Mouse (Mus musculus): ENCODE measurements around the gene Stra6.

The Stra6 gene

DNA sequence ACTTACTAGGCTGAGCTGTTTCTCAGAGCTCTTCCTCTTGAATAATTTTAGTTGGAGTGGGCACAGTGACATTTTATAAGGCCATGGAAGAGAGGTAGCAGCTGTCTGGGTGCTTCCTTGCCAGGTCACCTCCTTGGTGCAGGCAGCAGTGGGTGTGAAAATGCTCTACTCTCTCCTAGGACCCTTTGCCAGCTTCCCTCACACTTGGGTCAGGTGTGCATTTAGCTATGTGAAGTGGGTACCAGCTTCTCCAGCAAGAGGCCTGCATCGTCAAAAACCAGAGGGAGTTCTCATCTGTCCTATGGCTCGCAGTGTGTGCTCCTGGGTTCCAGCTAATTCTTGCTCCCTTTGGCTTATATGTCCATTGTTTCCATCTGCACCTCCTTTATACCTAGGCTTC, 115.8 kb downstream of the Stra6 start:
- DNase-seq, result peak; percentile 52

DNA sequence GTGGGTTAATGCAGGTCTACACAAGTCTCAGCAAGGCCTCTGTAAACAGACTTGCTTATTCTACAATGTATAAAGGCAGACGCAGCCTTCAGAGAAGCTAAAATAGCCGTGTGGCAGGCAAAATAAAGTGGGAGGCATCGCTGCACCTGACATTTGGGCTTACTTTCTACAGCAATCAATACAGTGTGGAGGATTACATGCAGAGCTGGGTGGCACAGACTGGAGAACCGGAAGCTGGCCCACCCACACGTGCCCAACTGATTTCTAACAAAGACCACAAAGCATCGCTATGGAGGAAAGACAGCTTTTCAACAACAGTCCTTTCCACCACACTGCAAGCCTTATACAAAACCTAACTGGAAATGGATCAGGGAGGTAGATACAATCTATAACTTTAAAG, 120.9 kb downstream of the Stra6 start:
- DNase-seq, result peak; percentile 49

DNA sequence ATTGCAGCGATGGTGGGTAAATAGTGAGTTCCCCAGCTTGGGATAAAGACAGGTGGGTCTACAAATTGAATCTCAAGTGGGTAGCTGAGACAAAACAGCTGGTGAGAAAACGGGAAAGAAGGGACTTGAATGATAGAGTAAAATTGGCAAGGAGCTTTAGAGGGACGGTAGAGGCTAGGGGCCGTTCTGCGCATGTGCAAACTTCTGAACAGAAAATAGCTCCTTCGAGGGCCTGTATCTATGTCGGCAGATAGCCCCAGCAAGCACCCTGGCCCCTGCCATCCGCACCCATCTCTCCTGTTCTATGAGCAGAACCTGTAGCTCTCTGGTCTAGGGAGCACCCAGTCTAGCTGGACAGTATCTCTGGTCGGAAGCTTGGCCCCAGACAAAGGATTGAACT, 130.6 kb downstream of the Stra6 start:
- DNase-seq, result peak; percentile 76

DNA sequence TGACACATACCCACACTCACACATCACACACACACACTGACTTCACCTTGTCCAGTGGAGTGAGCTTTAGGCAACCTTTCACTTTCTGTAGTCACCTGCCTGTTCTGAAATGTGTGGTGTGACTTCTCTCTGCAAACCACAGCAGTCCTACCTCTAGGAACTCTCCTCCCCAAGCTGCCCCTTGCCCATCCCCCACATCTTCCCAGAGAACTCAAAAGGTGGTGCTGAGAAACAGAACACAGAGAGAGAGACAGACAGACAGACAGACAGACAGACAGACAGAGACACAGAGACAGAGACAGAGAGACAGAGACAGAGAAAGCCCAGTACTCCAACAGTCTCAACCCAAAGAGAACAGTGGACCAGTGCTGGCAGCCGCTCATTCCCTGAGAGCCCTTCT, 132.1 kb downstream of the Stra6 start:
- DNase-seq, result peak; percentile 61

DNA sequence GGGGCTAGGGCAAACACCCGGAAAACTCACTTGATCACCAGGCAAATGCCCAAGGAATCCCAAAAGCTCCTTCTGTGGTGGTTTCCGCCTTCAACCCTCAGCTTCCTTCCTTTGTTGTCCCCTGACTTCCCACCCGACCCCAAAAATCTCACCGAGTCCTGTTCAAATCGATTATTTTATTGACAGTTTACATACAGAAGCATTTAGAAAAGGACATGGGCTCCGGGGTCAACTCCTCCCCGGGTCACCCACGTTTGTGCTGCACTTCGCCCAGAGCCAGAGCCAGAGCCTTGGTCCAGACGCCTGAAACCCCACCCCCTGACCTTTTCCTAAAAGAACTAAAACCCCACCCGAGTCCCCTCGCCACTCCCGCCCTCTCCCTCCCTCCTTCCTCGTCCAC, 132.6 kb downstream of the Stra6 start:
- DNase-seq, result peak; percentile 71

DNA sequence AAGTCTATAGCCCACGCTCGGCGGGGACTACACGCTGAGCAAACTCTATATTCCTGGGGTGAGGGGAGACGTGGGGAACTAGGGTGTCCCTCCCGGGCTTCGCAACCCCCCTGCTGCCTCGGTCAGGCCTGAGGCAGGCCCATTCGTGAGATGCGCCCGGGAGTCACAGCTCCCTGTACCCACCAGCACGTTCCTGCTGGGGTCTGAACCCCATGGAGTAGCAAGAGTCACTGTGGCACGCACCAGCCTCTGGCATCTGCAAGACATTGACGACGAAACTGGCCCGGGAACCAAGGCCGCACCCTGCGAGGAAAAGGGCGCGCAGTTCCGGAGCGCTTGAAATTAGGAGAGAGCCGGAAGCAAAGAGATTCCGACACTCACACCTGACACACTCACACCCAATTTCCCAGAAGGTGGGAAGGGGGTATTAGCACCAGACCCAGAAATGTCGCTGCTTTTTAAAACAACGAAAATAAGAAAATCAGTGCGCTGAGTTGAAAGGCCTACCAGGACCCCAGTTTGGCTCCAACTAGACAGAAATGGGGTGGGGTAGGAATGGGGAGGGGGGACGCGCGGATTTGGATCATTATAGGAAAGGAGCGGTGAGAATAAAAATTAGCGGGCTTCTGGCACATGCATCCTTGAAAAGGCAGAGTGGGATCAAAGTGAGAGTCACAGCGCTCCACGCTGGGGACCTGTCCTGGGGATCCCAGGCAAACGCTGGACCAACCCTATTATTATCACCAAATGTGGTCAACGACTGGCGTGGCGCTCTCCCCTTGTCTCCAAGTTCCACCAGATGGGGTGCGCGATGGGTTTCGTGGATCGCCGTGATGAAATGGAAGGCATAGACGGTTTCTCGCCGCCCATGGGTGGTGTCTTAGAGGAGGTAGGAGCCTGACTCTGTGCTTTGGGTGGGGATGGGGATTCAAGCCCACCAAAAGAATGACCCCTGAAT, 133.3 kb downstream of the Stra6 start:
- DNase-seq, result peak; percentile 80

DNA sequence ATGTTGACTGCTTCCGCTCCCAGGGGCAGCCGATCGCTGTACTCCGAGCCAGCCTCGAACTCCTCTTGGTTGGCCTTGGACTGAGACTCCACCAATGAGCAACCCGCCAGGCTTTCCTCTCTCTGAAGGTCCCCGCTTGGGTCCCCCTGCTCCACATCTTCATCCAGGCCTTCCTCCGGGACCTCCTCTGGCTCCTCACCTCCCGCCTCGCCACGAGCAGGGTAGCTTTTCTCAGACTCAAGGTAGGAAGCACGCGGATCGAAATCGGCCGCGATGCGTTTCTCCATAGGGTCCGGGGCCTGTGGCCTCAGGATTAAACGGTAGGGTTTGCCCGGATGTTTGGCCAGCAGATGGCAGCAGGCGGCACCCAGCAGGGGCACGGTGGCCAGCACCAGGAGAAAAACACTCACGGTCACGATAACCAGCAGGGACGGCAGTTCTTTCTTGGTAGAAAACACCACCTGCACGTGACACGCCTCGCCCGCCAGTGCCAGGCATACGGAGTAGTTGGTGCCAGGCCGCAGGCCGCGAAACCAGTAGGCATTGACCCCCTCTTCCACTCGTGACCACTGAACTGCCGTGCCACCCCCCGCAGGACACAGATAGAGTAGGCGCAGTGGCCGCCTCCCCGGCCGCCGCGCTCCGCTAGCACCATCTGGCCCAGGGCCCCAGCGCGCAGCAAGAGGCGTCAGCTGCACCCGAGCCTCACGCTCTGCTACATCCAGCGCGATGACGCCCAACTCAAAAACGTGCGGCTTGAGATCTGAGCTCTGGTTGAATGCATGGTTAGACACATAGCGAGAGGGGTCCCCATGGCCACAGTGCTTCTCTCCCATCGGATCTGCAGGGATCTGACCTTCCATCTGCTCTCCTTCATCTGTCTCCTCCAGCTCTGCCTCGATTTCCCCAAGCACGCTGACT, 134.5 kb downstream of the Stra6 start:
- DNase-seq, result peak; percentile 94

DNA sequence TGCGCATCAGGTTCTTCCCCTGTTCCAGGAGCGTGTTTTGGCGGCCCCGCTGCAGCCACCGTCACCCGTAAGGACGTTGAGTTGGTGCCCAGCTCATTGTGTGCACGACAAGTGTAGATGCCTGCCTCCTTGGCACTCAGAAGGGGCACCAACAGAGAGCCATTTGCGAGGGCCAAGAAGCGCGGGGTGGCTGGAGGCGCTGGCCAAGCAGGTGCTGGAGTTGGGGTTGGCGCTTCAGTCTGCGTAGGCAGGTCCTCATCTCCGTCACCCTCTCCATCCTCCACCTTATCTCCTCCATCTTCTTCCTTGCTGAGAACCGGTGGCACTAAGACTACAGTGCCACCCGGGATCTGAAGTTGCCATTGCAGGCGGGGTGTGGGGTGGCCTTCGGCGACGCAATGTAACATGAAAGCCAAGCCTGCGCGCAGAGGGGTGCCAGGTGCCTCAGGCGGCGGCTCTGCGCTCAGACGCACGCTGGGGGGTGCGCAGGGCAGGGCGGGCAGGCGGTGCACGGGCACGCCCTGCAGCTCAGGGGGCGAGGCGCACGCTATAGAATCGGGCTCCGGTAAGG, 135.3 kb downstream of the Stra6 start:
- DNase-seq, result peak; percentile 87

DNA sequence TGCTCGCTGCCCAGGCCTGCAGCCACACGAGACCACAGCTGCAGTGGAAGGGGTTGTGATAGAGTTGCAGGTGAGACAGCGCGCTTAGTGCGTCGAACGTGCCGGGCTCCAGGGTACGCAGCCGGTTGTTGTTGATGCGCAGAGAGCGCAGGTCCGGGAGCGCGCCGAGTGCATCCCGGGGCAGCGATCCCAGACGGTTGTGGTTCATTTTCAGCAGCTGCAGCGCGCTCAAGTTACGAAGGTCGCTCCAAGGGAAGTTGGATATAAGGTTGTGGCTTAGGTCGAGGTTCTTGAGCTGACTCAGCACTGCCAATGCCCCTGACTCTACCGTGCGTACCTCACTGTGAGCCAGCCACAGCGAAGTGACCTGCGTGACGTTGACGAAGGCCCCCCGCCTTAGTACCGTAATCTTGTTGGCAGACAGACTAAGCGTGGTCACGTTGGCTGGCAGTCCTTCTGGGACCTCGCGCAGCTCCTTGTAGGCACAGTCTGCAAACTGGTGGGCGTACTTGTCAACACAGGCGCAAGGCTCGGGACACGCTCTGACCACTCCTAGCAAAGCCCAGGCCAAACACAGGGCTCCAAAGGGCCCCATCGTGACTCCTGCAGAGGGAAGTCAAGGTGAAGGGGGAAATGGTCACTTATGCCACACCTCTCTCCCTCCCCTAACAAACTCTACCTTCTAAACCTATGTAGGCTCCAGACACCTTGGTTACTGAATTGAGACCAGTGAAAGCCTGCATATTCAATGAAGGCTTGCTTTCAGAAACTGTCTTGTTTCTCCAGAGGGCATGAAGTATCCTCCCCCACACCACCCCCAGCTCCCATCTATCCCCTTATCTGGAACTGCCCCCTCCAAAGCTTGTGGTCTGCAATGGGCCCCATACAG, 136.0 kb downstream of the Stra6 start:
- peak; percentile 77 for DNase-seq

DNA sequence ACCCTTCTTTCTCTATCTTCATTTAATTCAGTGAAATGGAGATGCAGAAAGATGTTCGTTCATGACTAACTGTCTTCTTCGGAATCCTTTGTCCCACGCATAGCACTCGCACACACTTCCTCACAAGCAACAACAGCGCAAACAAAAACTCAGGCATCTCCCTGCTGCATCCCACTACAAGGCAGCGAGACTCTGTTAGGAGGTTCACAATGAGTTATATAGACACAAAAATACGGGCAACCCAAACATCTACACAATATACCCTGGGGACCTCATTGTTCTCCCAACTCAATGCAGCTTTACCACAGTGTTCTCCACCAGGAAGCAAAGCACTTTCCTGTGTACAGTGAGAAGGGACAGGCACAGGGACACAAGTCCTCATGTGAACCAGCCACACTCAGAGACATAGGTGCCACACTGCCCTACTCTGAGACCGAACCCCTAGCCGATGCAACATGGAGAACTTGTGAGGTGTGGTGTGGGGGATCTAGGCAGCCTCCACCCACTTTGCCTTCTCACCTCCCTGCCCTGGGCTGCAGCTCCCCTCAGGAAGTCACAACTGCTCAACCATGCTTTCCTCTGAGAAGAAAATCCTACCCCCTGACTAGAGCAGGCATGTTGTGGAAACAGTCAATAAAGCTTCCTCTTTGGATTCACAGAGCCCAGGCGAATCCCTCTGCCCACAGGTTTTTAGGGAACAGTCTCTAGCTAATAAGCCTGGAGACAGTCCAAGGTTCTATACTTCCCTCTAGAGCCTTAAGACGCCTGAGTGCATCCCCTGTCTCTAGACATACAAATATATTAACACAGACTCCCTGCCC, 136.9 kb downstream of the Stra6 start:
- DNase-seq, result peak; percentile 73

DNA sequence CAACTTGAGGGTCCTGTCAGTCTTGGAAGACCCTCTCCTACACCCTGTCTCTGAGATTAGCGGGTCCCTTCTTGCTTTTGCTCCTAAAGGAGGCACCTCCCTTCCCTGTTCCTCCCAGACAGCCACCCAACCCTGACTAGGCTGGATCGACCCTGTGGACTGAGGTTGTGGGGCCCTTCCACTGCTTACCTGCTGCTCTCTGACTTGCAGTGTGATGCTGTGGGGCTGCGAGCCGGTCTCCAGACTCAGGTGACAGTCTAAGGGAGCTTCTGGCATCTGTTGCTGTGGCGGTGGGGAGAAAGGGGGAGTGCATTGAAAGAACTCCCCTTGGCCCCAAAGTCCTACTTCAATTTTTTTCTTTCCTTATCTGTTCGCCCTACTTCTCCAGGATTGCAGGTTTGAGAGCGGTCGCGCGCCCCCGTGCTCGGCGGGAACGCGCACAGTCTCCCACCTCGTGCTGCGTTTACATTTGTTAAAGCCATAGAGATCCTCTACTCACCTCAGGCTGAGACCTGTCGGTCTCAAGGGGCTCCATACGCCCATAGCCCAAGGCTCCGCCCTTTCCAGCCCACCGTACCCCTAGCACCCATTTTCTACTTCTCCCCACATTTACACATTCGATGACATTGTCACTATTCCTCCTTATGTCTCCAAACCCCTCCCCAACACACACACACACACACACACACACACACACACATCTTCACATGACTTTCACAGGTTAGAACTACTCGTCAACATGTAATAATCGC, 137.7 kb downstream of the Stra6 start:
- DNase-seq, result peak; percentile 71

DNA sequence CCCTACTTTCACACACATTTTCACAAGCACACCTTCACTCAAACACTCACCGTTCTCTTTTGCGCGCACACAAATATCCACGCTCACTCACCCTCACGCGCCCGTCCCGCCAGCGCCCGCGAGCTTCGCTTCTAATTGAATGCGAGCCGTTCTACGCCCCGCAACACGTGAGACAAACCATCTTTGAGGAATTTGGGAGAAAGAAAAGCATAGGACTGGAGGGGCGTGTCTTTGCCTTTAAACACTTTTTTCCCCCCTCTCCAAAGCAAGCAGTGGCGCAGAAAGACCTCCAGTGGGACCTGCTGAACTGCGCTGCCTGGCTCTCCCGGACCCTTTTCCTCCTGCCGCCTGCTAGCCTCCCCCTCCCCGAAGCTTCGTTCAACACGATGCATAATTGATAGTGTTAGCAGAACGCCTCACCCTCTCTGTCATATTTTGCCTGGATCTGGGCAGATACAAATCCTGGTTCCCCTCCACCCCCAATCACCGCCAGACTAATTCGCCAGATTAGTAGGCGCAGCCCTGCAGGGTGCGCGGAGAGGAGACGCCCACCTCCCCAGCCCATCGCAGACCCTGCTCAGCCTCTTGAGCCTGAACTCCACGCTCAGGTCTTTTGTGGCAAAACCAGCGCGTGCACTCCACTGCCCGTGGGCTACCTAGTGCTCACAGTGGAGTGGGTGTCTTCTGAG, 138.4 kb downstream of the Stra6 start:
- peak; percentile 84 for DNase-seq

DNA sequence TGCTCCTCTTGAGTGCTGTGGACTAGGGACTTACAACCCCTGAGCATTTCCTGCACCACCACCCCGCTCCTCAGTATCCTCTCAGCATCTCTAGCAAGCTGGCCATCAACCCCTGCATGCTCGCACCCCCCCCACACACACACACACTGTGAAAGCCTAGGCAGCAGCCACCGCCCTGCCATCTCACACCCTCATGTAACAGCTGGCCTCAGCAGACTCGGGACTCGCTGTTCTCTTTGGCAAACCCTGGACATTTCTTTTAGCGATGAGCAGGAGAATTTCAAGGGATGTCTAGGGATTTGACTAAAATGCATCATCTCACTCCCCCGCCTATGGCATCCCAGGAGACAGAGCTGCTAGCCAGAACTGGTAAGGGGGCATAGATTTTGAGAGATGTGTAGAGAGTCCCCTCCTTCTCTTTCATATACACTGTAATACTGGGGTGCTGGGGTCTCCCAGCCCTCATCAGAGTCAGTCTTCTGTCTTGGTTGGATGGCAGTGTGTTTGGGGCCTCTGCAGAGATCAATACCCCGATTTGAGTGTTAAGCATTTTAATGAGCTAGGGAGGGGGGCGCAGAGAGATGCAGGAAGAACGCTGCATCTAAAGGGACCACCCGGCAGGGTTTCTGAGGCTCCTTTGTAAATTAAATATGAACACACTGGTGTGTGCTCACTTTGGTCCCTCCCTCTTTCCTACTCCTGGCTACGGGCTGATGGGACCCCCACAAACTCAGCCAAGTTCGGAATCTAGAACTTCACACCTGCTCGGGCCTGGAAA, 139.3 kb downstream of the Stra6 start:
- peak; percentile 85 for DNase-seq
